Mouse (Mus musculus) forelimb bud, embryonic 11.5 days (tissue): ENCODE results near the gene Myl4.

Source experiments
- DNase-seq: peaks from one replicate; pipeline ENCODE4 v3.0.0-alpha.2; 2012; ENCODE audit warnings: low read depth, low spot score

Myl4 gene

DNA sequence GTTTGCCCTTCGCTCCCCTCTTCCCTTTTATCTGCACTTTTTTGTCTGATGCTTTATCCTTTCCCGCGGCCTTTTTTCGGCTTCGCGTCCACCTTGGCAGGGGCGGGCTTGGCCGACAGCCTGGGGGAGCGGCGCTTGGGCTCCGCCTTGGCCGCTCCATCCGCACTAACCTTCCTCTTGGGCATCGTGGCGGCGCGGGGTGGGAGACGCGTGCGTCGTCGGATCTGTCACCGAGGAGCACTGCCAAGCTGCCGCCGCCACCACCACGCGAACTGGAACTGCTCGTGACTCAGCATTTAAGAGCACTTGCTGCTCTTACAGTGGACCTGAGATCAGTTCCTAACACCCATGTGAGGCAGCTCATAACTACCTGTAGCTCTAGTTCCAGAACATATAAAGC is 20.9 kb downstream of the Myl4 start:
- peak; percentile 26 for DNase-seq

DNA sequence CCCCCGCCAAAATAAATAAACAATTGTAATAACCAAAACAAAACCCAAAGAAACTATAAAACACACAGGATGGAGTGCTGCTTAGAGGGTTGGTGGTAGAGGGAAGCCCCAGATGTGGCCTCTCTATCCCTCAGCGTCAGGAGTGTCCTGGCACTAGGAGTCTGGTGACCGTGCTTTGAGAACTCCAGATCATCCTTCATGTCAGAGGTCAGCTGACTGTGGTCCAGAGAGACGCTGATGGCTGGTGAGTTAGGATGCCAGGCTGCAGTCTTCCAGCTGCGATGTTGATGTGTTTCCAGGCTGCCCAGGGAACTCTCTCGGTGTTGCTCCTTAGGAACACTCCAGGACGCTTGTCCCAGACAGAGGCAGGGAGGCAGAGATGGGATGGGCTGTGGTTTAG is 21.6 kb downstream of the Myl4 start:
- no peak for DNase-seq

DNA sequence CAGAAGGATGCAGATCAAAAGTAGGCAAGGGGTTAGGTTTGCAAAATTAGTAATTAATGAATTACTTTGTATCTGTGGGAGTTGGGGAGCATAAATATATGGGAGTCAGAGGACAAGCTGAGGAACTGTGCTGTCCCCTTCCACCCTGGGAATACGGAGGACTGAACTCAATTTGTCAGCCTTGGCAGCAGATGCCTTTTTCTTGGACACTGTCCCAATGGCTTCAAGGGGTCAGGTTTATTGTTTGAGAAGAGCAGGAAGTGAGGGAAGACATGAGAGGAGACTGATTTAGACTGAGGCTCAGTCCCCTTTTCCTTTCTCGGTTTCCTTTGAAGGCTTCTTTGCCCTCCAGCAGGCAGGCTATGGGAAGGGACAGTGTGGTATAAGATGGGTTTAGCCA is 22.1 kb downstream of the Myl4 start:
- no peak for DNase-seq

DNA sequence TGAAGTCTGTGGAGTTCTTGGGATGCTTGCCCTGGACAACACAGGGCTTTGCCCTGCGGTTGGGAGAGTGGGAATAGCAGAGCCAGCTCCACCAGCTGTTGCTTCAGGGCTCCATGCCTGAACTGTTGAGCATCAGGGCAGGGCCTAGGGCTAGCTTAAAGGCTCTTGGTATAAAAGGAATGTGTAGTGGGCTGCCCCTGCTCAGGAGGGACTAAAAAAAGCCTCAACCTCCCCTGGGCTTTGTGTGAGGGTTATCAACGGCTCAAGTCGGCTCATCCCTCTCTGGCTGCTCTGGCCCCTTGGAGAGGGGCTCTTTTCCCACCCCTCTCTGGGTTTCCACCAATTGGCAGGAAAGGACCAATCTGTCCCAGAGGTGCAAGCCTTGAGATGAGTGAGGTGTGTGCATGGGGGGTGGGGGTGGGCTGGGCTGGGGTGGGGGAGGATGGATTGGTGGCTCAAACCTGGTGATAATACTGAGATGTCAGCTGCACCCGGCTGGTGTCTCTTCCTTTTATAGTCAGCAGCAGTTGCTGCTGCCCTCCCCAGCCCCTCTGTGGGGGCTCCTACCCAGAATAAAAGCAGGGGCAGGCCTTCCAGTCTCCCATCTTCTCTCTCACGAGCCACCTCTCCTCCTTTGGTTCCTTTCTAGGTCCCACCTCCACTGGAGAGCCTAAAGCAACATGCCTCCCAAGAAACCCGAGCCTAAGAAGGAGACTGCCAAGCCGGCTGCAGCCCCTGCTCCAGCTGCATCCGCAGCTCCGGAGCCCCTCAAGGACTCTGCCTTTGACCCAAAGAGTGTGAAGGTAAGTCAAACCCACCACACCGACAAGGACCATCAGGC is 26.5 kb downstream of the Myl4 start:
- DNase-seq, result no peak

DNA sequence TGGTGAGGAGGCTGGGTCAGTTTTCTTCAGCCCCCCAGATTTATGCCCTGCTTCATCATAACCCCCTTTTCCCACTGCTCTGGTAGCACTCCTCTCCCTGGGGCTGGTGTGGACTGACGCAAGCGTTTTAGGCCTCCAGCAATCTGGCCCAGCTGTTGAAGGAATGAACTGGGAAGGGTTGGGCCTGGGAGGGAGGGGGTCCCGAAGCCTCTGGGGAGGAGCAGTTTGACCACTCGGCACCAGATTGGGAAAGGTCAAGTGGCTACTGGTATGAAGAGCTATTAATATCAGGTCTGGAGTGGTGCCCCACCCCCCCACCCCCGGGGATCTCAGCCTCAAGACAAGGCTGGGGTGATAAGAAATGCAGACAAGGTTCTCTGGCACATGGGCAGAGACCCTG is 27.6 kb downstream of the Myl4 start:
- DNase-seq, result no peak

DNA sequence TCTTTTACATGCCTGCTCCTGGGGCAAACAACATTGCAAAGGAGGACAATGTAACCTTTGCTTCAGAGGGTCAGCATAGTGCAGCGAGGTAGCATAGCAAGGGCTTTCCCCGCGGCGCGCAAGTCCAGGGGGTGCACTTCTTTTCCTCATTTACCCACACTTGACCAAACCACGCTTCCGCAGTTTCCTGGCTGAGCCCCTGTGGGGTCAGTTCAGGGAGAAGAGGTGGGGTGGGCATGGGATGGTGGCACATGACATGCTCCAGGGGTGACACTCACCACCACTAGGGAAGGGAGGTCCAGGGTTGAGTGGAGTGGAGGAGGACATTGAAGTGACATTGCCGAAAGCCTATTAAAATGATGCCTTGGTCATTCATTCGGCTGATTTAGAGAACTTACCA is 28.6 kb downstream of the Myl4 start:
- no peak for DNase-seq

DNA sequence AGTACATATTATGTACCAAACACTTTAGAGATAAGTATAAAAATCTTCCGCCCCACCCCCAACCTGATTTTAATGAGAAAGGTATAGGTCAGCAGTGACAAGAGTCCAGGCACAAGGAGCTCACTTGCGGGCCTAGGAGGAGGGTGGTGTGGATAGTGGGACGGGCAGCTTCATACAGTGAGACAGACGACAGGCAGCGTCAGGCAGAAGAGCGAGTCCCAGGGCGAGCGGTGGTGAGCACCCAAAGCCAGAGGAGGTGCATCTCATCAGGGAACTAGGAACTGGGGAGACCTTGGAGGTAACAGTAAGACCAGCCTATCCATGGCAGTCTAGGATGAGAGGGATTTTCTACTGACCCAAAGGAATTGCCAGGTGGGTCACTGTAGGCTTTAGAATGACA is 29.1 kb downstream of the Myl4 start:
- no peak for DNase-seq

DNA sequence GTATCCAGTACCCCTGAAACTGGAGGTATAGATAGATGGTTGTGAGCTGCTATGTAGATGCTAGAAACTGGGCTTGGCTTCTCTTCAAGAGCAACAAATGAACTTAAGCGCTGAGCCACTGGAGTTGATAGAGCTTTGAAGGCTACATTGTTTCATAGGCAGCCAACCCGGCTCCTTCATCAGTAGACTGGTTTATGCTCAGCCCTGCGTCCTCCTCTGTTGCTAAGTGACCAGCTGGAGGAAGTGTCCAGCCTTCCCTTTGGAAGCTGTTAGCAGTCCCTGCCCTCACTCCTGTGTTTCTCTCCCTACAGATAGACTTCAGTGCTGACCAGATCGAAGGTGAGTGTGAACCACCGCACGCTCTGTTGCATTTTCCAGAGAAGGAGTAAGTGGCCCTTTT is 29.6 kb downstream of the Myl4 start:
- DNase-seq, result no peak

DNA sequence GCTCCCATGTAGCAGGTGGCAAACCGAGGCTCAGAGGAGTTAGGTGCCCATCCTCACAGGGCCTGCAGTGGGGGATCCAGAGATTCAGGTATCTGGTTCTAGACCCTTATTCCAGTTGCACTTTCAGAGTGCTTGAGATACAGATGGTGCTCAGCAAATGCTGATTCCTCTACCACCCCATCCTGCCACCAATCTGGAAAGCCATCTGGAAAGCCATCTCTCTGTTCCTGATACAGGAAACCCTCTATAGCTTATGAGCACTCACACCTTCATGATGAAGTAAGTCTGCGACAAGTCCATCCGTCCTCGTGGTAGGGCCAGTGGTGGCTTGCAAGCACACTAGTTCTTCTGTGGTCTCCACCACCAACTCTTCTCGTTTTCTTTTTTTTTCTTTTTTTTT is 30.1 kb downstream of the Myl4 start:
- DNase-seq, result no peak

DNA sequence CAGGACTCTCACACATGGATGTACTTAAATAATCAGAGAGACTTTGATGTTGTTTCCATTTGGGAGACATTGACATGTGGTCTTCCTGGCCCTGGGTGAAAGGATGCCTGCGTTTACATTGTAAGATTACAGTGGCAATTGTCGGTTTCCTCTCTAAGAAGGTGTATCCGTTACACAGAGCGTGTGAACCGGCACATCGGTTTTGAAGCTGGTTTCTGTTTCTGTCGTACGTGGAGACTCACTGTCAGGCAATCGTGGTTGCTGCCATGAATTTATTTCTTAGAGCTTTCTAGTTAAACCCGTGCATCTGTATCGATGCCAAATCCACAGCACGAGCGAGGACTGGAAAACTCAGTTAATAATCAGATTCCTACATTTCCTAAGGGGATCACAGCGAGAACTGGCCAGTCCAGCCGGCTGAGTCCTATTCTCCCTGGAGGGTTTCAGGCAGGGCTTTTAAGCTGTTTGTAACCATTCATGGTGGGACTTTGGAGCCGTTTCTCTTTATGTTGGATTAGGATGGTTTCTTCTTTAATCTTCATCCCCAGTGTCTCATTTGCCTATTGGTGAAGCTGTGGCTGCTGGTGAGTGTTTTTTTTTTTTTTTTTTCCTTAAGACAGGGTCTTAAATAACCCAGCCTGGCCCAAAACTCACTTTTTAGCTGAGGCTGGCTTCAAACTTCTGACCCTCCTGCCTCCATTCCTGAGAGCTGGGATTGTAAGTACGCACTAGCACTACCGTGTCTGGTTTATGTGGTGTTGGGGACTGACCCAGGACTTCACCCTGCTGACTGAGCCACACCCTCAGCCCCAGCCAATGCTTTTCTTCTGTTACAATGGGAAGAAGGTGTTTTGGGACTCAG is 31.2 kb downstream of the Myl4 start:
- no peak for DNase-seq

DNA sequence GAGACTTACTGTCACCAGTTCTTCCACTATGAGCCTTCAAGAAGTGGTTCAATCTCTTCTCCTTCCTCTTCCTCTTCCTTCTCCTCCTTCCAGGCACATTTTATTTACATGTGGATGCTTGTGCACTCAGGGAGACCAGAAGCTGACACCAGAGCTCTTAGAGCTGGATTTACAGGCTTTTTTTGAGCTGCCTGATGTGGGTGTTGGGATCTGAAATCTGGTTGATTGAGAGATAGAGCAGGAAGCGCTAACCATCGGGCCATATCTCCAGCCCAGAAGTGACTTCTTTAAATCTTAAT is 31.8 kb downstream of the Myl4 start:
- DNase-seq, result no peak

DNA sequence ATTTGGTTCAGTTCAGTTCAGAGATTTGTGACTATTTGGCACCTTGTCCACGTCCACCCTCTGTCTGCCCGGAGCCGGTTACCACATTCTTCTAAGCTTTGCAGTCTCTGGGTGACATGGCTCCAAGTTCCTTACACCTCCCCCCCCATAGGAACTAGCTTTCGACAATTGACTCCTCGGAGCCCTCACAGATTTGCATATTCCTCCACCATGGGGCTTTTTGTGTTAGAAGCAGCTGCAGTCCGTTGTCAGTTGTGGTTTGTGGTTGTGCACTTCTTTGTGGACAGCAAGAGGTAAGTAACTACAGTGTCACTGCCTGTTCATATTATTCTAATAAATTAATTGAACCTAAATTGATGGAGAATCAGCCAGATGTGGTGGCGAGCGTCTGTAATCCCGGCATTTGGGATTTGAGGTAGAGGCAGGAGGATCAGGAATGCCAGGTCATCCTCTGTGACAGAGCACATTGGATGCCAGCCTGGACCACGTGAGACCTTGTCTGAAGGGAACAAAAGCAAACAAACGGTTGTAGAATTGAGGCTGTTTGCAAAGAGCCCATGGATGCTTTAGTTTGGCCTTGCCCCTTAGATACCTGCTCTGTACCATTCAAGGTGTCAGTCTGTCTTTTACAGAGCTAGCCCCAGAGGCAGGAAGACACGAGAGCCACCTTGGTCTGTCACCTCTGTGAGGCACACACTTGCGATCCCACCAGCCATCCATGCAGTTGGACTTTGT is 32.3 kb downstream of the Myl4 start:
- DNase-seq, result no peak

DNA sequence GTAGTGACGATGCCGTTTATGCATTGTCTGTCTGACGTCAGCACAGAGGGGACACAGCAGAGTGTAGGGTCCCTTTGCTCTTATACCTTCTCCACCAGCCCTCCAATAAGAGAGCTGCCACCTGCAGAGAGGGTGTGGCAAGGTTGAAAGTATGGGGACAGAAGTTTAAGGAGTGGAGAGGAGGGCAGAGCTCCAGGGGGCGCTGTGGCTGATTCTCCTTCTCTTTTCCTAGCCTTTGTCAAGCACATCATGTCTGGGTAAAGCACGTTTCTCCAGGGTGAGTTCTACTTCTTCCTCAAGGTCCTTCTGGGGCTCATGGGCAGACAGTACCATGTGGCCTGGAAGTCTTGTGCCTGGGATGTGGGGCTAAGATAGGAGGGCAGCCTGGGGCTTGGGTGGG is 35.0 kb downstream of the Myl4 start:
- no peak for DNase-seq

DNA sequence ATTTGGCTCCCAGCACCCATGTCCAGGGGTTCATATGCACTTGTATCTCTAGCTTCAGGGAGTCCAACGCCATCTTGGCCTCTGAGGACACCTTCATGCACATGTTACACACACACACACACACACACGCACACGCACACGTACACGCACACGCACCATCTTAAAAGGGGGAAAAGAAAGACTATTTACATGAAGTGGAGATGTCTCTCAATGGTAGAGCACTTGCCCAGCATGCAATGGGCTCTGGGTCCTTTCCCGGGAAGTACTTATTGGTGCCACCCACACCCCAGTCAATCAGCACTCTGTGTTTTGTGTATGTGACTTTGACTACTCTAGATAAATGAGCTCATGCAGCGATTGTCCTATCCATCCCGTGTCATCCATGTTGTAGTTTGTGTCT is 37.4 kb downstream of the Myl4 start:
- DNase-seq, result no peak

DNA sequence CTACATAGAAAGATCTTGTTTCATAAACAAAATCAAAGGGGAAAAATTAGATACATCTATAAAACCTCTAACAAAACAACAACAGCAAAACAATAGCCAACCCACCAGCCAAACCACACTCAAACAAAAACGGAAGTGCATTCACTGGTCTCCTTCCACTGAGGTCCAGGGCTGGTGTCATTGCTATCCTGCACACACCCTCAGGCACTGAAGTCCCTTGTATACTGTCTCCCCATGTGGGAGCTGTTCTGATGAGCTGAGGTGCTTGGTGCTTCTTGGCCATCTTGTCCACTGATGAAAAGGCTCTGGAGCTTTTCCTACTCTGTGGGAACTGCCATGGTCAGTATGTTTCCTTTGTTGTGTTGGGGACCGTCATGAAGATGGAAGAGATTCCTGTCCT is 38.0 kb downstream of the Myl4 start:
- DNase-seq, result no peak

DNA sequence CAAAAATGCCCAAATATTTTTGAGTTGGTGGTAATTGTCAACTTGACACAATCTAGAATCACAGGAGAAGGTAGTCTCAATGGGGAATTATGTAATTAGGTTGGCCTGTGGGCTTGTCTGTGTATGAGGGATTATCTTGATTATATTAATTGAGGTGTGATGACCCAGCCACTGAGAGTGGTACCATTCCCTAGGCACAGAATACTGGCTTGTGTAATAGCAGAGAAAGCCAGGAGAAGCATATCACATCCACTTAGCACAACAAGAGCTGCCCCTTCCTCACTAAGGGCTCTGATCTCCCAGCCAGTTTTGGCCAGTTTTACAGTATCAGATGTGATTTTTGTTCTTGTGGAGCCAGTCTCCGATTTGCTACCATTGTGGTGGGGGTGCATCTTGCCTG is 39.1 kb downstream of the Myl4 start:
- DNase-seq, result no peak

DNA sequence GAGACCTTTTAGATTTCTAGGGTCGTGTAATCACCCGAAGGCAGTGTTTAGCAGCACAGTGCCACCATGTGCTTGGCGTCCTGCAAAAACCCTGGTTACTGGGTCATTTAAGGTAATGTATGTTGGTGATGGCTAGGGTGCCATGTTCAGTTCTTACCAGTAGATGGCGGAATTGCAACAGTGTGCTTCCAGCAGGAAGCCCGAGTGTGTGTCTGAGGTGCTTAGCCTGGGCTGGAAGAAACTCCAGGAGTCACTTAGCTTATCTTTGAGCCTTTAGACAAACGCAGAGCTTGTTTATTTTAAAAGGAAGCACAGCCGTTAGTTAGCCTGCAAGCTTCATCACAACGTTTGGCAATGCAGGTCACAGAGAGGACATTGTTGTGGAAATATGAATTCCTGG is 39.7 kb downstream of the Myl4 start:
- peak; percentile 87 for DNase-seq

DNA sequence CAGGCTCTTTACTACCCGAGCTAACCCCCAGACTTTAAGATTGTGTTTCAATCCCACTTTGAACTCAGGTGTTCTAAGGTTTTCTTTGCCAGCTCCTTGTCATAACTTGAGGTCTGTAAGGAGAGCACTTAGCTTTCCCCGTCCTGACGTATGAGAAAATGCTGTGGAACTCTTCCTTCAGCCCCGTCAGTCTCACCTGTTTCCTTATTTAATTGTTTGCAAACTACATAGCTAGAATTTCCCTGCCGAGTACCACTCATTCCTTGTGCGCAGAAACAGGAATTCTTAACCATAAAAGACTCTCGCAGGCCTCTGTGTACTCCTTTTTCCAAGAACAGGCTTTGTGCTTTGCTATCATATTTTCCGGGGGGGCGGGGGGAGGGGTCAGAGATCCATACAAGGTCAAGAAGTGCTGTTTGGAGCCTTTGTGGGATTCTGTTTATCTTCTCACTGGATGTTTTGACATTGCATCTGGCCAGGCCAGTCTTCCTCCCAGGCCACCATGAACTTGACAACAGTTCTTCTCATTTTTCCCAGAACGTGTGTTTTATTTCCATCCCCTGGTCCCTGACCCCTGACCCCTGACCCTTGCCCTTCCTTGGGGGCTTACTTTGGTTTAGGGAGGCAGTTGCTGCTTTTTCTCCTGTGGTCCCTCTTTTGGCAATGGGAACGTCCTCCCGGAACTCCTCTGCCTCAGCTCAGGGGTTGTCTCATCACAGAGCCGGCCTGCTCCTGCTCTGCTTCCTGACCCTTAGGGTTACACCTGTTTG is 41.8 kb downstream of the Myl4 start:
- no peak for DNase-seq

DNA sequence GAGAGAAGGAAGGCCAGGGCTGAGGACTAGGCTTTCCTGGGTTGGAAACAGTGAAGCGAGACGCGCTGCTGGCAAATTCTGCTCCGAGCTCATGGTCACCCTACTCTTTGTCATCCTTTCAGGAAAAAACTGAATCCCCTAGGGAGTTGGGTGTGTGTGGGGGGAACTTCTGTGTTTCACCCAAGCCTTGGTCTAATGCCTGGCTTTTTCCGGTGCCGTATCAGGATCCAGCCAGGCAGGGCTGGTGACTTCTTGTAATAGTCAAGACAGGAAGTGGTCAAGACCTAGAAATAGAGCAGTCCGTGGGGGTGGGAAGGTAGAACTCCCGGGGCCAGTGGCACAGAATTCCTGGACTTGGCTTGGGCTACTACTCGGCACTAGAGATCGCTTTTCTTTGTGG is 45.9 kb downstream of the Myl4 start:
- no peak for DNase-seq

DNA sequence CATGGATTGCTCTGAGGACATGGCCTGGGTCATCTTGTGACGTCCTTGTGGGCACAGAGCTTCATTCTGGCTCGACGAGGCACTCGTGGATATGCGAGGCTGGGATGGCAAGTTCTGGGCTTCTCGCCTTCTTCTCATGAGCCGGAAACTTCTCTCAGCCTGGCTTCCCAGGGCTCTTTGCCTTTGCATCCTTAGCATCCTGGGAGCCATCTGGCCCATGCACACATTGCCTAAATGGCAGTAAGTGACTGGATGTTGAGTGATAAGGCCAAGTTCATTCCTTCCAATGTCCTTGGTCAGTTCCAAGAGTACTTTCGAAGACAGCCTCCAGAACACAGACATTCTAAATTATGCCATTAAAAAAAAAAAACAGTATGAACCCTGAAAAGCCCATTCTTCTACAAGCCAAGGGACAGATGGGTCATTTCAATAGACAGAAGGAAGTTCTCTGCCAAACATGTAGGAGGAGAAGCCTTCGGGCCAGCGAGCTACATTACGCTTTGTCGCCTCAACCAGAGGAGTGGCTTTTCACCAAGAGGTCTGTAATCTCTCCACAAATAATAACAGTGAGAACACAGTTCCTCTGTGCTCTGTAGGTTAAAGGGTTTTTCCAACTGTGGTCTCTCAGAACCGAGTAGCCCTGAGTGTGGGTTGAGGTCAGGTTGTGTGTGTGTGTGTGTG is 48.9 kb downstream of the Myl4 start:
- no peak for DNase-seq

DNA sequence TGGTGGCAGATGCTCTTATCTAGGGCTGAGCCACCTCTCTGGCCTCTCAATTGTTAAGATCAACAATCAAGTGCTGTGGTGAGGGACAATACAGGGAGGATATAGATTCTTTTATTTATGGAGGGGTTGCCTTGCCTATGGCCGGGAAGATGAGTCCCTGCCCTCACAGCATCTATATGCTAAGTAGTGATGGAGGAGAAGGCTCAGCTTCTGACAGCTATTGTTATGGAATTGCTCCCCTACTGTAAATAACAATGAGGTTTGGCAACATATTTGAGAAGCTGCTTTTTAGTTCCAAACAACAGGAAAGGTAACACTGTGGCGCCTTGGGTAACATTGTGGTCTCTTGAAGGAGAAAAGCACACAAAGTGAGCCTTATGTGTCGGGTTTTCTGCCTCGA is 50.2 kb downstream of the Myl4 start:
- DNase-seq, result no peak
